8 mouse cellular contexts compared by ENCODE assay signal in genomic region chr7:47007818-47008167, GRCm38 (mm10). TPM values are rescaled to one million over a fixed set of nuclear protein-coding genes. Genes with fewer than 3 reads are reported as not detected.
DNase-seq lines count a peak whose midpoint lies in the region; ATAC-seq lines count a peak whose summit lies in the region.

No protein-coding gene starts in this region.

- H3K9ac ChIP-seq in heart, embryonic 16.5 days (ENCODE audit: low read length) = peak overlapping the region; percentile 89
- peak overlapping the region; percentile 78 for H3K9ac ChIP-seq in forebrain, embryonic 16.5 days (replicated peaks; ENCODE audit: low read depth, low read length)
- H3K9ac ChIP-seq in liver, embryonic 16.5 days (ENCODE audit: low read depth, low read length) = peak overlapping the region; percentile 77

- no peaks in the 10 kb centered on the region for H3K27me3 ChIP-seq in heart, embryonic 16.5 days (ENCODE audit: control insufficient read depth, insufficient read depth, low read length)
- H3K27me3 ChIP-seq in forebrain, embryonic 16.5 days (replicated peaks; ENCODE audit: control insufficient read depth, insufficient read depth, low read length) = no peaks in the 10 kb centered on the region
- H3K27me3 ChIP-seq in liver, embryonic 16.5 days (ENCODE audit: control insufficient read depth, insufficient read depth, low read depth, low read length) = no peaks in the 10 kb centered on the region

- no peaks in the 10 kb centered on the region for H3K9me3 ChIP-seq in heart, embryonic 16.5 days (replicated peaks; ENCODE audit: control insufficient read depth, low read length)
- no peaks in the 10 kb centered on the region for H3K9me3 ChIP-seq in forebrain, embryonic 16.5 days (ENCODE audit: control insufficient read depth, low read length)
- no peaks in the 10 kb centered on the region for H3K9me3 ChIP-seq in liver, embryonic 16.5 days (replicated peaks; ENCODE audit: control insufficient read depth, low read length)

- ATAC-seq in heart, embryonic 16.5 days (replicated peaks; ENCODE audit: extremely low read depth, insufficient read depth, low FRiP score) = peak; percentile 67
- peak; percentile 38 for ATAC-seq in forebrain, embryonic 16.5 days
- ATAC-seq in liver, embryonic 16.5 days (ENCODE audit: low read depth) = peak; percentile 67

- H3K27ac ChIP-seq in heart, embryonic 16.5 days (ENCODE audit: low read length) = peak overlapping the region; percentile 95
- H3K27ac ChIP-seq in forebrain, embryonic 16.5 days (ENCODE audit: low read length) = peak overlapping the region; percentile 91
- peak overlapping the region; percentile 92 for H3K27ac ChIP-seq in liver, embryonic 16.5 days (ENCODE audit: low read length)

- H3K36me3 ChIP-seq in heart, embryonic 16.5 days (ENCODE audit: control insufficient read depth, insufficient read depth) = no peaks in the 10 kb centered on the region
- no peaks in the 10 kb centered on the region for H3K36me3 ChIP-seq in forebrain, embryonic 16.5 days (ENCODE audit: control insufficient read depth, insufficient read depth)
- H3K36me3 ChIP-seq in liver, embryonic 16.5 days (ENCODE audit: control insufficient read depth, insufficient read depth) = no peaks in the 10 kb centered on the region

- peak overlapping the region; percentile 98 for H3K4me2 ChIP-seq in heart, embryonic 16.5 days (ENCODE audit: low read depth, low read length)
- H3K4me2 ChIP-seq in forebrain, embryonic 16.5 days (ENCODE audit: low read length) = peak overlapping the region; percentile 97
- peak overlapping the region; percentile 91 for H3K4me2 ChIP-seq in liver, embryonic 16.5 days (ENCODE audit: low read depth, low read length)

- under 1% methylated on average over 25 of the region's 25 CpGs for WGBS in heart, embryonic 16.5 days
- 0% methylated on average over 25 of the region's 25 CpGs for WGBS in forebrain, embryonic 16.5 days
- whole genome bisulfite sequencing in liver, embryonic 16.5 days (ENCODE audit: insufficient replicate concordance) = 0% methylated on average over 25 of the region's 25 CpGs

- peak overlapping the region; percentile 92 for H3K4me3 ChIP-seq in heart, embryonic 16.5 days (ENCODE audit: low read length)
- H3K4me3 ChIP-seq in forebrain, embryonic 16.5 days (replicated peaks; ENCODE audit: low read length) = peak overlapping the region; percentile 91
- H3K4me3 ChIP-seq in liver, embryonic 16.5 days (ENCODE audit: low read depth, low read length) = peak overlapping the region; percentile 71

- peaks cover 30% of the 10 kb centered on the region for H3K4me1 ChIP-seq in heart, embryonic 16.5 days (ENCODE audit: control insufficient read depth, insufficient read depth, low read length)
- H3K4me1 ChIP-seq in forebrain, embryonic 16.5 days (replicated peaks; ENCODE audit: control insufficient read depth, insufficient read depth, low read length) = peaks cover 36% of the 10 kb centered on the region
- peaks cover 46% of the 10 kb centered on the region for H3K4me1 ChIP-seq in liver, embryonic 16.5 days (ENCODE audit: control insufficient read depth, low read depth, low read length)

- no peak for DNase-seq in heart, adult 9 months (ENCODE audit: low spot score in 2 of 2)
- DNase-seq in R1 (ENCODE audit: low read depth, low spot score) = peak; percentile 90
- DNase-seq in right cerebral cortex, postnatal 36 days (ENCODE audit: low spot score in 2 of 2) = no peak
- DNase-seq in T-cell, adult 2 months (ENCODE audit: low spot score) = no peak
- DNase-seq in right cerebral cortex, adult 18-20 months = no peak

RNA-seq across cellular contexts. Expression of gene Spty2d1, which starts 0.4 kb away (rescaled TPM):
- 13.1 and 15.0 TPM in 2 replicates for polyA plus RNA-seq in heart, embryonic 16.5 days (2015; fragmentation: Nextera tagmentation; extraction: Ambion mirVana)
- polyA plus RNA-seq in forebrain, embryonic 16.5 days (2015; fragmentation: Nextera tagmentation; extraction: Ambion mirVana) = 11.2 and 14.3 TPM in 2 replicates
- polyA plus RNA-seq in liver, embryonic 16.5 days (2015; fragmentation: Nextera tagmentation; extraction: Ambion mirVana) = 12.1 and 12.6 TPM in 2 replicates

RNA-seq across cellular contexts. Expression of gene Gm9999, which starts 24.4 kb away (rescaled TPM):
- not detected in 2 replicates for polyA plus RNA-seq in heart, embryonic 16.5 days (2015; fragmentation: Nextera tagmentation; extraction: Ambion mirVana)
- not detected in 2 replicates for polyA plus RNA-seq in forebrain, embryonic 16.5 days (2015; fragmentation: Nextera tagmentation; extraction: Ambion mirVana)
- polyA plus RNA-seq in liver, embryonic 16.5 days (2015; fragmentation: Nextera tagmentation; extraction: Ambion mirVana) = not detected in 2 replicates

RNA-seq across cellular contexts. Expression of gene Tmem86a, which starts 42.6 kb away (rescaled TPM):
- 20.1 and 23.0 TPM in 2 replicates for polyA plus RNA-seq in heart, embryonic 16.5 days (2015; fragmentation: Nextera tagmentation; extraction: Ambion mirVana)
- 27.7 and 27.9 TPM in 2 replicates for polyA plus RNA-seq in forebrain, embryonic 16.5 days (2015; fragmentation: Nextera tagmentation; extraction: Ambion mirVana)
- polyA plus RNA-seq in liver, embryonic 16.5 days (2015; fragmentation: Nextera tagmentation; extraction: Ambion mirVana) = 25.3 and 25.6 TPM in 2 replicates

RNA-seq across cellular contexts. Expression of gene Uevld, which starts 49.5 kb away (rescaled TPM):
- 7.9 and 8.4 TPM in 2 replicates for polyA plus RNA-seq in heart, embryonic 16.5 days (2015; fragmentation: Nextera tagmentation; extraction: Ambion mirVana)
- 7.7 and 8.9 TPM in 2 replicates for polyA plus RNA-seq in forebrain, embryonic 16.5 days (2015; fragmentation: Nextera tagmentation; extraction: Ambion mirVana)
- polyA plus RNA-seq in liver, embryonic 16.5 days (2015; fragmentation: Nextera tagmentation; extraction: Ambion mirVana) = 5.8 and 6.8 TPM in 2 replicates
